Mouse (Mus musculus): ENCODE data around the gene Gata2. TPM values are rescaled to one million over a fixed set of nuclear protein-coding genes. Genes with fewer than 3 reads are reported as not detected.

Gata2 gene
- polyA plus RNA-seq, 1 experiment, result 3.0 TPM

- no peak for DNase-seq
- peaks cover 8% of the 10 kb centered on the region for H3K27me3 ChIP-seq (ENCODE audit: control insufficient read depth, insufficient read depth, low read length)
- TF ChIP-seq POLR2A (IDR thresholded peaks at IDR 0.05; ENCODE audit: control insufficient read depth, extremely low read depth, insufficient read depth, low read length, poor library complexity), result no peak
- no peak for TF ChIP-seq CTCF (IDR thresholded peaks at IDR 0.05; ENCODE audit: borderline replicate concordance, control insufficient read depth, extremely low read depth, insufficient read depth, low read length, poor library complexity)
- H3K36me3 ChIP-seq (ENCODE audit: control insufficient read depth, insufficient read depth, low read length), result no peaks in the 10 kb centered on the region
- H3K27ac ChIP-seq (ENCODE audit: control insufficient read depth, insufficient read depth, low read length), result no peak overlapping the region
- 91% methylated on average over 9 of the region's 9 CpGs for WGBS
- no peak overlapping the region for H3K4me3 ChIP-seq (ENCODE audit: control insufficient read depth, insufficient read depth, low read length)
- no peaks in the 10 kb centered on the region for H3K4me1 ChIP-seq (replicated peaks; ENCODE audit: control insufficient read depth, insufficient read depth, low read length)
Observed at GRCm38 (mm10) chr6:88205937-88206336, 12.2 kb downstream of the Gata2 start.

DNA sequence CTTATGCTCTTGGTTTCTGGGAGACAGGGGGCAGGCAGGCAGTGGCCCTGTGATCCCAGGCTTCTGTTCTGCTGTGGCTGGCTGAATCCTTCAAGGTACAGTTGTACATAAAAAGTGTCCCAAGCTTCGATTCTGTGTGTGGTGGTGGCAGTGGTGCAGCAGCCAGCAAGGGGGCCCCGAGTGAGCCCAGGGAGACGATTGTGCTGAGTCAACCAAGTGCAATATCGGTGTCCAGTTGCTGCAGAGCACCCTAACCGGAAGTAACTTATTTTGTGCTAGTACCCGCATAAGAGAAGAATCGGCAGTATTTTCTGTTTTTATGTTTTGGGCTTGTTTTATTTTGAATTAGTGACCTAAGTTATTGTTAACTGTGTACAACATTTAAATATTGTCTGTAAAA is 12.9 kb downstream of the Gata2 start:
- H3K27me3 ChIP-seq (ENCODE audit: control insufficient read depth, insufficient read depth, low read length), result peaks cover 6% of the 10 kb centered on the region
- no peak for DNase-seq
- H3K4me3 ChIP-seq (ENCODE audit: control insufficient read depth, insufficient read depth, low read length), result no peak overlapping the region
- no peaks in the 10 kb centered on the region for H3K36me3 ChIP-seq (ENCODE audit: control insufficient read depth, insufficient read depth, low read length)
- no peak for TF ChIP-seq POLR2A (IDR thresholded peaks at IDR 0.05; ENCODE audit: control insufficient read depth, extremely low read depth, insufficient read depth, low read length, poor library complexity)
- no peak for TF ChIP-seq CTCF (IDR thresholded peaks at IDR 0.05; ENCODE audit: borderline replicate concordance, control insufficient read depth, extremely low read depth, insufficient read depth, low read length, poor library complexity)
- H3K4me1 ChIP-seq (replicated peaks; ENCODE audit: control insufficient read depth, insufficient read depth, low read length), result no peaks in the 10 kb centered on the region
- WGBS, result 63% methylated on average over 7 of the region's 7 CpGs
- H3K27ac ChIP-seq (ENCODE audit: control insufficient read depth, insufficient read depth, low read length), result no peak overlapping the region

- H3K36me3 ChIP-seq (ENCODE audit: control insufficient read depth, insufficient read depth, low read length), result no peaks in the 10 kb centered on the region
- TF ChIP-seq CTCF (IDR thresholded peaks at IDR 0.05; ENCODE audit: borderline replicate concordance, control insufficient read depth, extremely low read depth, insufficient read depth, low read length, poor library complexity) (no peak), POLR2A (IDR thresholded peaks at IDR 0.05; ENCODE audit: control insufficient read depth, extremely low read depth, insufficient read depth, low read length, poor library complexity) (no peak)
- H3K4me1 ChIP-seq (replicated peaks; ENCODE audit: control insufficient read depth, insufficient read depth, low read length), result no peaks in the 10 kb centered on the region
- 93% methylated on average over 10 of the region's 10 CpGs for WGBS
- DNase-seq, result no peak
- H3K27me3 ChIP-seq (ENCODE audit: control insufficient read depth, insufficient read depth, low read length), result peaks cover 3% of the 10 kb centered on the region
- no peak overlapping the region for H3K4me3 ChIP-seq (ENCODE audit: control insufficient read depth, insufficient read depth, low read length)
- H3K27ac ChIP-seq (ENCODE audit: control insufficient read depth, insufficient read depth, low read length), result no peak overlapping the region
Observed at GRCm38 (mm10) chr6:88207403-88208033, 13.8 kb downstream of the Gata2 start.

- 94% methylated on average over 3 of the region's 3 CpGs for WGBS
- no peak for TF ChIP-seq POLR2A (IDR thresholded peaks at IDR 0.05; ENCODE audit: control insufficient read depth, extremely low read depth, insufficient read depth, low read length, poor library complexity)
- no peak for TF ChIP-seq CTCF (IDR thresholded peaks at IDR 0.05; ENCODE audit: borderline replicate concordance, control insufficient read depth, extremely low read depth, insufficient read depth, low read length, poor library complexity)
- H3K36me3 ChIP-seq (ENCODE audit: control insufficient read depth, insufficient read depth, low read length), result no peaks in the 10 kb centered on the region
- H3K4me3 ChIP-seq (ENCODE audit: control insufficient read depth, insufficient read depth, low read length), result no peak overlapping the region
- no peak for DNase-seq
- H3K27me3 ChIP-seq (ENCODE audit: control insufficient read depth, insufficient read depth, low read length), result peaks cover 1% of the 10 kb centered on the region
- H3K27ac ChIP-seq (ENCODE audit: control insufficient read depth, insufficient read depth, low read length), result no peak overlapping the region
- no peaks in the 10 kb centered on the region for H3K4me1 ChIP-seq (replicated peaks; ENCODE audit: control insufficient read depth, insufficient read depth, low read length)
Observed at GRCm38 (mm10) chr6:88208321-88208720, 14.6 kb downstream of the Gata2 start.

- Histone ChIP-seq H3K4me3 (ENCODE audit: control insufficient read depth, insufficient read depth, low read length) (no peak overlapping the region), H3K27me3 (ENCODE audit: control insufficient read depth, insufficient read depth, low read length) (no peaks in the 10 kb centered on the region; the same call in 1 of the 2 replicates), H3K36me3 (ENCODE audit: control insufficient read depth, insufficient read depth, low read length) (no peaks in the 10 kb centered on the region), H3K4me1 (replicated peaks; ENCODE audit: control insufficient read depth, insufficient read depth, low read length) (no peaks in the 10 kb centered on the region), H3K27ac (ENCODE audit: control insufficient read depth, insufficient read depth, low read length) (no peak overlapping the region)
- TF ChIP-seq CTCF (IDR thresholded peaks at IDR 0.05; ENCODE audit: borderline replicate concordance, control insufficient read depth, extremely low read depth, insufficient read depth, low read length, poor library complexity), result no peak
- no peak for TF ChIP-seq POLR2A (IDR thresholded peaks at IDR 0.05; ENCODE audit: control insufficient read depth, extremely low read depth, insufficient read depth, low read length, poor library complexity)
- no peak for DNase-seq
- WGBS, result 80% methylated on average over 5 of the region's 5 CpGs
Observed at GRCm38 (mm10) chr6:88209453-88209852, 15.8 kb downstream of the Gata2 start.

DNA sequence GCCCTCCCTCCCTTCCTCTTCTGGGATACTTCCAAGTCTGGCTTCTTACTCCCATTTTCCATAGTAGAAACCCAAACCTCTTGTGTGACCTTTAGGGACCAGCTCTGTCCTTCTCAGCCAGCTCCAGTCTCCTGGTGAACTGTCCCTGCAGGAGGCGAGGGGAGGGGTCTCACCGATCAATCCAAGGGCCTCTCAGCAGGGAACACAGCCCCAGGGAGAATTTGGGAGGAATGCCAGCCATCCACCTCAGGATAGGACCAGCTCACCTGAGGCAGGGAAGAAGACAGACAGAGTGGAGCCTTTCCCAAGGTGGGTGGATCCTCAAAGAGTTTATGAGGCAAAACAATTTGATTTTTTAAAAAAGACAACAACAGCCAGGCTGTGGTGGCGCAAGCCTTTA is 16.5 kb downstream of the Gata2 start:
- H3K4me1 ChIP-seq (replicated peaks; ENCODE audit: control insufficient read depth, insufficient read depth, low read length), result no peaks in the 10 kb centered on the region
- TF ChIP-seq CTCF (IDR thresholded peaks at IDR 0.05; ENCODE audit: borderline replicate concordance, control insufficient read depth, extremely low read depth, insufficient read depth, low read length, poor library complexity), result no peak
- no peak for TF ChIP-seq POLR2A (IDR thresholded peaks at IDR 0.05; ENCODE audit: control insufficient read depth, extremely low read depth, insufficient read depth, low read length, poor library complexity)
- H3K27me3 ChIP-seq (ENCODE audit: control insufficient read depth, insufficient read depth, low read length), result no peaks in the 10 kb centered on the region; the same call in 1 of the 2 replicates
- H3K36me3 ChIP-seq (ENCODE audit: control insufficient read depth, insufficient read depth, low read length), result no peaks in the 10 kb centered on the region
- 88% methylated on average over 3 of the region's 3 CpGs for WGBS
- H3K27ac ChIP-seq (ENCODE audit: control insufficient read depth, insufficient read depth, low read length), result no peak overlapping the region
- no peak for DNase-seq
- H3K4me3 ChIP-seq (ENCODE audit: control insufficient read depth, insufficient read depth, low read length), result no peak overlapping the region

DNA sequence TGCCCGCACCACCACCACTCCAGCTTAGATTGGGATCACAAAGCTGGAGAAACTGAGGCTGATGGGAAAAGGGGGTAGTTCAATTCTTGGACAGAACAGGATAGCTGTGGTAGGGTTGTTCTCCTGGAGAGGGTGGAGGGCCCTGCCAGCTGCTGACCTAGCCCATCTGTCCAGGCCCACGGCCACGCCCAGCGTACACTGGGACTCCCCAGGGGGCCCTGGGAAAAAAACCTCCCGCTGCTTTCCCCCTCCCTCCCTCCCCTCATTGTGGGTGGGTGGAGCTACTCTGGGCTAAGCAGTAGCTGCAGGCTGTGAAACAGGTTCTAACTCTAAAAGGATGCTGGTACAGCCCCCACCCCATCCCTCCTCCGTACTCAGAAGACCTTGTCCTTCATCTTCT is 22.1 kb downstream of the Gata2 start:
- no peak for DNase-seq
- H3K4me3 ChIP-seq (ENCODE audit: control insufficient read depth, insufficient read depth, low read length), result no peak overlapping the region
- TF ChIP-seq POLR2A (IDR thresholded peaks at IDR 0.05; ENCODE audit: control insufficient read depth, extremely low read depth, insufficient read depth, low read length, poor library complexity) (no peak), CTCF (IDR thresholded peaks at IDR 0.05; ENCODE audit: borderline replicate concordance, control insufficient read depth, extremely low read depth, insufficient read depth, low read length, poor library complexity) (no peak)
- no peaks in the 10 kb centered on the region for H3K4me1 ChIP-seq (replicated peaks; ENCODE audit: control insufficient read depth, insufficient read depth, low read length)
- WGBS, result 84% methylated on average over 6 of the region's 6 CpGs
- no peaks in the 10 kb centered on the region for H3K36me3 ChIP-seq (ENCODE audit: control insufficient read depth, insufficient read depth, low read length)
- H3K27me3 ChIP-seq (ENCODE audit: control insufficient read depth, insufficient read depth, low read length), result no peaks in the 10 kb centered on the region
- no peak overlapping the region for H3K27ac ChIP-seq (ENCODE audit: control insufficient read depth, insufficient read depth, low read length)
